Mouse (Mus musculus): Measurements from ENCODE around the gene P2rx4.

P2rx4 gene

DNA sequence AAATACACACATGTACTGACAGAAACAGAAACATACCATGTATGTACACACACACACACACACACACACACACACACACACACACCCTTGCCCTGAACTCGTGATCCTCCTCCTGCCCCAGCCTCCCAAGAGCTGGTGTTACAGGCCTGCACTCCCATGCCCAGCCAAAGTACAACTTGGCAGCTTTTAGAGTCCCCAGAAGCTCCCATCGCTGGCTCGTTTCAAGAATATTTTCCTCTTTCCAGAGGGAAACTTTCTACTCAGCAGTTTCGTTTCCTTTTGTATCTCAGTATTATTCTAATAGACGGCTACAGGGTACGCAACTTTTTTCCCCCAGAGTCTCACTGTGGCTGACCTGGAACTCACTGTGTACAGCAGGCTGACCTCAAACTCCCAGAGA lies 5.2 kb upstream of the P2rx4 start:
- in situ Hi-C loops (cut with MboI; ENCODE audit: low sequenced_read_pairs), result no loop called here

DNA sequence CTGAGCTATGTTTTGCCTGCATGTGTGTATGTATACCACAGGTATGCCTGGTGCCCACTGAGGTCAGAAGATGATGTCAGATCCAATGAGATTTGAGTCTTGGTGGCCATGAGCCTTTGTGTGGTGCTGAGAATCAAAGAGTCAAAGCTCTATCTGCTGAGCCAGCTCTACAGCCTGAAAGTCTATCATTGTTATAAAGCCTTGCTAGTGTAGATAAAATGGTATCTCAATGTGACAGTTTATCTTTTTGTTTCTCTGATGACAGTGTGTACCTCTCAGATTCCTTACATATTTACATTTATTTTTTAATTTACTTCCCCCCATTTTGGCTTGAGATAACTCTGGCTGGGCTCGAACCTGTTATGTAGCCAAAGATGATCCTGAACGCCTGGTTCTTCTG lies 3.8 kb upstream of the P2rx4 start:
- in situ Hi-C loops (cut with MboI; ENCODE audit: low sequenced_read_pairs), result no loop called here

DNA sequence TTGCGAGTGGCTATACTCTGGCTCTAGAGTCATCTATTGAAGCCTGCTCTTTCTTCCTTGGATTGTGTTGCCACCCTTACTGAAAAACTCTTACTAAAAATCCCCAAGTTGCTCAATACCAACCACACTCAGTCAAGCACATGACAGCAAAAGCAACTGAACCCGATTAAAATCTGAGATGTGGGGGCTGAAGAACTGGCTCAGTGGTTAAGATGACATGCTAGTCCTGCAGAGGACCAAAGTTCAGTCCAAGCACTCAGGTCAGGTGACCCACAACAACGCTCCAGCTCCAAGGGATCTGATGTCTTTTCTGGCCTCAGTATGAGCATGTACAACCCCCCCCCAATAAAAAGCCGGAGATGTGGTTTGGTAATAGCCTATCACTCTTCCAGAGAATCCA lies 2.8 kb upstream of the P2rx4 start:
- in situ Hi-C loops (cut with MboI; ENCODE audit: low sequenced_read_pairs), result no loop called here

- in situ Hi-C loops (cut with MboI; ENCODE audit: low sequenced_read_pairs), result no loop called here
These were observed 2.2 kb upstream of the P2rx4 start for GRCm38 (mm10) chr5:122705174-122705573.

DNA sequence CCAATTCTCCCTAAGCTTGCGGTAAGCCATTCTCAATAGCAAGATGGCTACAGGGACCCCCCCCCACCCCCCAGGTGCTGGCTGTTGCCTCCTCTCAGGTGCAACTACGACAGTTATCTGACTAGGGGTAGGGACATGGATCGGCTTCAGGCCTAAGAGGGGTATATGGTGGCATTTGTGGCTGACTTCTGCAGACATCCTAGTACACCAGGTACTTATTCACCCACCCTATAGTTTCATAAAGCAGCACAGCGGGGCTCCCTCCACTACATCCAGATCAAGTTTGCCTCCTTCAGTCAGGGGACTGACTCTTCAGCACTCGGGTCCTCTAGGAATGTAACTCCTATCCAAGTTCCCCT lies 448 bp upstream of the P2rx4 start:
- in situ Hi-C loops (cut with MboI; ENCODE audit: low sequenced_read_pairs), result no loop called here

DNA sequence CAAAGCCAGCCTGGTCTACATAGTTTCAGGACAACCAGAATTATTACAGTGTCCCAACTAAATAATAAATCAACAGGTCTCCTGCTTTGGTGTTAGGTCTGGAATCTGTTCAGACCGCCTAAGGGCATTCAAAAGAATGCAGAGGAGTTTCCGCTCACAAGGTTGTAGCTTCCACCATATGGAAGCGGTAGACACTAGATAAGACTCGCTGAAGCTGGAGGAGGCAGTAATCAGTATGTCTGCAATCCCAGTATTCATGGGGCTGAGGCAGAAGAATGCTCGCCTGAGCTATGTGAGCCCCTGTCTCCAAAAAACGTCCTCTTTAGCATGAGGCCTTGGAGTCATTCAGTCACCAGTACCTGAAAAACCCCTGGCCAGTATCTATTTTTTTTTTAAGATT lies 1.5 kb downstream of the P2rx4 start:
- in situ Hi-C loops (cut with MboI; ENCODE audit: low sequenced_read_pairs), result no loop called here

GRCm38 (mm10) chr5:122715723-122716122 lies 8.4 kb downstream of the P2rx4 start:
- in situ Hi-C loops (cut with MboI; ENCODE audit: low sequenced_read_pairs), result no loop called here

GRCm38 (mm10) chr5:122716793-122717192 lies 9.4 kb downstream of the P2rx4 start:
- in situ Hi-C loops (cut with MboI; ENCODE audit: low sequenced_read_pairs), result no loop called here

DNA sequence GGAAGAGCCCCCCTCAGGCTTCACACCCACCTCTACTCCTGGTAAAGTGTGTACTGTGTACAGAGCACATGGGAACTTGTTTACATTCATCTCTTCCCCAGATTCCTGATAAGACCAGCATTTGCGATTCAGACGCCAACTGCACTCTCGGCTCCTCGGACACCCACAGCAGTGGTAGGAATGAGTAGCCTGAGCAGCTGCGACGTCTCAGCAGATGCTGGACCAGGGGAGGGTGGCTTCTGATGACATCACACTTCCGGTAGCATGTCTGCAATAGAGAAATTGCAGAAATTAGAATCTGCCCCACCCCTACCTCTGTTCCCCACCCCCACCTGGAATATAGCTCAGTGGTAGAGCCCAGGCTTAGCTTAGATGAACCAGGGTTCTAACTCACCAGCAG lies 11.1 kb downstream of the P2rx4 start:
- in situ Hi-C loops (cut with MboI; ENCODE audit: low sequenced_read_pairs), result no loop called here

- in situ Hi-C loops (cut with MboI; ENCODE audit: low sequenced_read_pairs), result no loop called here
These were observed 11.8 kb downstream of the P2rx4 start for GRCm38 (mm10) chr5:122719168-122719567.

GRCm38 (mm10) chr5:122725453-122725852 lies 18.1 kb downstream of the P2rx4 start:
- in situ Hi-C loops (cut with MboI; ENCODE audit: low sequenced_read_pairs), result no loop called here

DNA sequence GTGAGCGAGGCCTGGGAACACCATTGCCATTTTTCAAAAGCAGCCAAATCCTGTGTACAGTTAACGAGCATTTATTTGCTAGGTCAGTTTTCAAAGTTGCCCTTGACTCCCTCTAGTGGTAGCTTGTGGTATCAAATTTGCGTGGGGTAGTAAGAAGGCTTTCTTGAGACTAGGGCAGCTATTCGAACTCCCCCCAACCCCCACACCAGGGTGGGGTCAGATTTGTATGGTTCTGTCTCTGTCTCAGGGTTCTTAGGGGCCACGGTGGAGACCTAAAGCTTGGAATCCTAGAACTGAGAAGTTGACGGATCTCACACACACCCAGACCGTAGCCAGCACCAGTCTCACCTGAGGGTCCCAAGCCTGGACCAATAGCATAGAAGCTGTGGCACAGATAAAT lies 18.7 kb downstream of the P2rx4 start:
- in situ Hi-C loops (cut with MboI; ENCODE audit: low sequenced_read_pairs), result no loop called here

- in situ Hi-C loops (cut with MboI; ENCODE audit: low sequenced_read_pairs), result no loop called here
These were observed 19.3 kb downstream of the P2rx4 start for GRCm38 (mm10) chr5:122726595-122726994.

DNA sequence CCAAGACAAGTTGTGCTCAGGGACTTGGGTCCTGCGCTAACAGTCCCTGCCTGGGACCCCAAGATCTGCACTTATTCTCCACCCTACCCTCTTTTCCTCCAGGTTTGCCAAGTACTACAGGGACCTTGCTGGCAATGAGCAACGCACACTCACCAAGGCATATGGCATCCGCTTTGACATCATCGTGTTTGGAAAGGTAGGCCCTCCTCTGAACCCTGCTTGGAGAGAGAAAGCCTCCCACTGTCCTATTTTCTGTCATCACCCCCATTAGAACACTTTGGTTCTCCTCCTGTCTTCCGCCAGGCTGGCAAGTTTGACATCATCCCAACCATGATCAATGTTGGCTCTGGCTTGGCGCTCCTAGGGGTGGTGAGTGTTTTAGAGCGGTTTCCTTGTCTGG lies 19.8 kb downstream of the P2rx4 start:
- in situ Hi-C loops (cut with MboI; ENCODE audit: low sequenced_read_pairs), result no loop called here

DNA sequence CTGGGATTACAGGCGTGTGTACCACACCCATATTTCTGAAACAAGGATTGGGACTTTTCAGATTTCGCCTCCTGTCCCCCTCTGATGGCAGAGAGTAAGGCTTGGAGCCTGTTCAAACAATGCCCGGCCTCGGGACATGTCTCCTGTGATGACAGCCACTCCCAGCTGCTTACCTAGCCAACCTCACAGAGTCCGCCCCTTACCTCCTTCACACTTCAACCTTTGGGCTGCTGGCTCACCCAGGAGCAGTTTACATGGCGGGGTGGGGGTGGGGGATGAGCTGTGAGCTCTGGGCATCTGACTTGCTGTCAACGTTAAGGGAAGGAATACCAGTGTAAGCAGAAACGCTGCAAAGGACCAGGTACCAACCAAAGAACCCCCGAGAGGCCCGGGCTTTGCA lies 23.4 kb downstream of the P2rx4 start:
- in situ Hi-C loops (cut with MboI; ENCODE audit: low sequenced_read_pairs), result no loop called here

DNA sequence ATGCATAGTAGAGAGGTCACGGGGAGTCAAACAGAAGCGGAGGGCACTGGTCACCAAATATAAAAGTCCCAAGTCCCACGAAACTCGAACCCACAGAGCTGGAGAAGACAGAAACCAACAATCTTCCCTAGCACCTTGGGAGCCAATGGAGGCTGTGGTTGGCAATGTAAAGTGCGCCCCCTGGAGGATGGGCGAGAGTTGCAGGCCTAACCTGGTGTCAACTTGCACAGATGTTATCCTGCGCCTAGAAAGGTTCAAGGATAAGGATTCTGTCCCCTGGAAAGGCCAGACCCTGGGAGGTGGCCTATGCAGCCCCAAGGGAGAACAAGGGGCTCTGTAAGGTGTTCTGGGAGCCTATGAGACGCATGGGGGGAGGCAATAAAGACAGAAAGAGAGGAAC lies 24.0 kb downstream of the P2rx4 start:
- in situ Hi-C loops (cut with MboI; ENCODE audit: low sequenced_read_pairs), result no loop called here

- in situ Hi-C loops (cut with MboI; ENCODE audit: low sequenced_read_pairs), result no loop called here
These were observed 24.8 kb downstream of the P2rx4 start for GRCm38 (mm10) chr5:122731991-122732673.

DNA sequence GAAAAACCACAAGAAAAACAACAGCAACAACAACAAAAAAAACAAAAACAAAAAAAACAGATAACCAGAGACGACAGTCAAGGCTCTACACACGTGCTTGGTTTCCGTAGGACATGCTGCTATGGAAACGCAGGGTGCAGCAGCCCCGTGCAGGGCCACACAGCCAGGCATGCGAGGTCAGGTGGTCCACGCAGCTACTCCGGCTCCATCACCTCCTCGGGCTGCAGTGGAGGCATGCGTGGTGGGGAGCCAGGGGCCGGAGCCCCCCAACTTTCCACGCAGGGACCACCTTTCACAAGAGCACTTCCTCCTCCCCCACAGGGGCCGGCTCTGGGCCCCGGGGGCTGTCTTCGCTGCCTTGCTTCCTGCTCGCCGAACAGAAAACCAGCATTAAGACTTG lies 26.5 kb downstream of the P2rx4 start:
- in situ Hi-C loops (cut with MboI; ENCODE audit: low sequenced_read_pairs), result no loop called here

DNA sequence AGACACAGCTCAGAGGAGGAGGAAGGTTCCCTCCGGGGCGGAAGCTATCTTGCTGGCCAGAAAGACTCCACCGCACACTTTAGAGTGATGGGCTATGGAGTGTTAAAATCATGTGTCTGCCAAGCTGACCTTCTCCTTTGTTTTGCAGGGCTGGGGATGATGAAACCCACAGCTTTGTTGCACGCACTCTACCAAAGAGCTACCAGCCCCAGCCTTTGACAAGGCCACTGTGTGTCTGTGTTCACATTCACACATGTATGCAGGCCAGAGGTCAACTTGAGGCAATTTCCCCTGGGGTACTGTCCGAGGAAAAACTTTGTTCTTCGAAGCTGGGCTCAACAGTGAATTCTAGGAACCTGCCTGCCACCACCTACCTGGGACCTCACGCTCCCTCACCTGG lies 28.5 kb downstream of the P2rx4 start:
- in situ Hi-C loops (cut with MboI; ENCODE audit: low sequenced_read_pairs), result no loop called here

- in situ Hi-C loops (cut with MboI; ENCODE audit: low sequenced_read_pairs), result no loop called here
These were observed 29.4 kb downstream of the P2rx4 start for GRCm38 (mm10) chr5:122736761-122737160.

DNA sequence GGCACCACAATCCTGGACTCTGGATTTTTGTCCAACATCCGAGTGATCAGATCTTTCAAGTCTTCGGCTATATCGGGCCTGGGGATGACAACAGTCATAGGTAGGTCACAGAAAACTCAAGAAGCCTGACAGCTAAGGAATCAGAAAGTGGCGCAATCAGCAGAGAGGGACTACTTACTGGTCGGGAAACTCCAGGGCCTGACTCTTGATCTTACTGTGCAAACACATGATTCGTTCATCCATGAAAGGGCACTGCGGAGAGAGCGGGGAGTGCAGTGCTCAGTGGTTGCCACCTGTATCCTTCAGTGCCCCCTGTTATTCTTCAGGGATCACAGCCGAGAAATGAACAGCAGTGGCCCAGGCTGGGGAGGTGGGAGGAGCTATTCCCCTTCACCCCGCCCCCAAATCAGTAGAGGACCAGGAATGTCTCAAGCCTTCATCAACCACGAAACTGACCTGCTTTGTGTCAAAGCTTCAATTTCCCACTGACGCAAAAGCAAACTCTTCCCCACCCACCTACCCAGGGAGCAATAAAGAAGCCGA lies 36.6 kb downstream of the P2rx4 start:
- in situ Hi-C loops (cut with MboI; ENCODE audit: low sequenced_read_pairs), result no loop called here

DNA sequence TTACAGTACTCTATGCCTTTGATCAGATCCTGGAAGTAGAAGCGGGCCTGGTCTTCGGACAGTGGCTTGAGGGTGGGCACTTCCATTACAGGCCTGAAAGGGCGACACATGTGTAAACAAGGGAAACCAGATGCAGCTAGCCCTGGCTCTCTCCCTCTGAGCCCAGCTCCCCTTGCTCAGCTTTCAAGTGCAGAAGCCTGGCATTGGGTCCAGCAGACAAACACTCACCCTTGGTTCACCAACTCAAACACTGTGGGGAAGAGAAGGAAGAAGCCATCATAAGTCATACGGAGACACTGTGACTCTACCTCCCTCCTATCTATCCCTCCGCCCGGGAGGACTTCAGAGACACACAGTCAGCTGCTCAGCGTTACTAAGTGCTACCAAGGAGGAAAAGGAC lies 40.6 kb downstream of the P2rx4 start:
- in situ Hi-C loops (cut with MboI; ENCODE audit: low sequenced_read_pairs), result no loop called here

GRCm38 (mm10) chr5:122754477-122754876 lies 47.1 kb downstream of the P2rx4 start:
- in situ Hi-C loops (cut with MboI; ENCODE audit: low sequenced_read_pairs), result no loop called here
